8 mouse cellular contexts compared by ENCODE assay signal in the genomic region with DNA sequence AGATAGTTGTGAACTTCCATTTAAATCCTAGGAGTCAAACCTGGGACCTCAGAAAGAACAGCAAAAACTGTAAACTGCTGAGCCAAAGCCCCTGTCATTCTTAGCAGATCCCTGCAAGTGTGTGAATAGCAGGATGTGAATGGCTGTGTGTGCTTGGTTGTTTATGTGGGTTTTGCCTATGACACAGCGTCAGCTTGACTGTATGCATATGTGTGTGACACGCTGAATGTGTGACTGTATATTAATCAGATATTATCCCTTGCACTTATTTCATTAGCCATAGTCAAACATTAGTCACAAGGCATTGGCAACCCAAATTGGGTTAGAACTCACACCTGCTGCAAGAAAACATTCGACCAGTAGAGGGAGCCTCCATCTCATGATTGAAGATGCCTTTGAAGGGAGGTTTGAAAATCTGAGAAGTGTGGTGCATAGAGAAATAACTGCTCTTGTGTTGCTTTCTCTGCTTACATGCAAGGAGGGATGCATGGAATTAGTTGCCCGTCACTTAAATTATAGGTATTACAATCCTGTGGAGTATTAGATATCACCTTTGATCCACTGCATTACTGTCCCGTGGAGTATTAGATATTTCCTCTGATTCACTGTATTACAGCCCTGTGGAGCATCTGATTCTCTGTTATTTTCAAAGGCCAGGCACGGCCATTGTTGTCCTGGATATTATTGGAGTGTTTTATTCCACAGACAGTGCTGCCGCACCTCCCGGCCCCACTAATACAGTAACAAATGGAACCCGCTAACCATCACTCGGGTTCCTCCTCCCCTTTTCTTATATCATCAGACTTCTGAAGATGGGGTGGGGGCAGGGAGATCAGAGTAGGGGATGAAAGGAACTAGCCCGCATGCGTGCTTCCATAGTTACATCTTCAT.
DNase-seq lines count a peak whose midpoint lies in the region.

No protein-coding gene starts in this region.

- intact Hi-C loops in heart, postnatal 36 days (cut with DNase I), result loop anchor here (2.0 to 5.0 kb wide), 2 partner anchors 576 to 909 kb away; no protein-coding TSS in a partner anchor

- DNase-seq in gastrocnemius, adult 18-20 months (ENCODE audit: low spot score), result peak; percentile 14
- DNase-seq in gastrocnemius, postnatal 25 days, result no peak
- DNase-seq in adrenal gland, adult 2 months, result peak; percentile 59
- peak; percentile 85 for DNase-seq in embryo, embryonic 10.5 days (ENCODE audit: low spot score)
- peak; percentile 22 to 43 for DNase-seq in heart, postnatal 36 days
- DNase-seq in layer of hippocampus, adult 9-10 months (ENCODE audit: low spot score), result peak; percentile 85
- peak; percentile 34 for DNase-seq in lung, postnatal 36 days
- DNase-seq in right cerebral cortex, postnatal 25 days, result peak; percentile 62
